Mouse (Mus musculus): Measurements from ENCODE around the gene Dusp16.
"Not testable (repeated sequence)": the region's sequence is repeated elsewhere in the genome, so short reads cannot be mapped to it uniquely, and the experiment has no call there.

Gene Dusp16

GRCm38 (mm10) chr6:134696554-134696953 is 95.9 kb downstream of the Dusp16 start:
- DNase-seq (ENCODE audit: low spot score in 2 of 2): no peak

DNA sequence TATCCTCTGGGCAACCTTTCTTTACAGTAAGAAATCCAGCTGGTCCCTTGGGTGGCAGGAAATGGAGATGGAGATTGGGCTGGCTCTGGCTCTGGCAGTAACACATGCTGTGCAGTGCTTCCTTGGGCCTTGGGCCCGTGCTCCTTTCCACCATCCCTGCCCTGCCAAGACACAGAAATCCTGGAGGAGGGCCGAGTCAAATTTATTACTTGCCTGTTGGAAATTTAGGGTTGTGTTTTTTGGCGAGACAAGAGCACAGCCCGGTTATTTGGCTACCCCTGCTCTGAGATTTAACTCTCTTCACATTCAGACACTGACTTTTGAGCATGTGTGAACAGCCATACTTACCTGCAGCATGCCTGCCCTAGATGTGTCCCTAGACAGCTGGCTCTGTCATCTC is 96.3 kb downstream of the Dusp16 start:
- no peak for DNase-seq (ENCODE audit: low spot score in 2 of 2)

- DNase-seq (ENCODE audit: low spot score in 2 of 2): no peak
Observed at GRCm38 (mm10) chr6:134695625-134696024, 96.8 kb downstream of the Dusp16 start.

GRCm38 (mm10) chr6:134694988-134695387 is 97.4 kb downstream of the Dusp16 start:
- no peak for DNase-seq (ENCODE audit: low spot score in 2 of 2)

DNA sequence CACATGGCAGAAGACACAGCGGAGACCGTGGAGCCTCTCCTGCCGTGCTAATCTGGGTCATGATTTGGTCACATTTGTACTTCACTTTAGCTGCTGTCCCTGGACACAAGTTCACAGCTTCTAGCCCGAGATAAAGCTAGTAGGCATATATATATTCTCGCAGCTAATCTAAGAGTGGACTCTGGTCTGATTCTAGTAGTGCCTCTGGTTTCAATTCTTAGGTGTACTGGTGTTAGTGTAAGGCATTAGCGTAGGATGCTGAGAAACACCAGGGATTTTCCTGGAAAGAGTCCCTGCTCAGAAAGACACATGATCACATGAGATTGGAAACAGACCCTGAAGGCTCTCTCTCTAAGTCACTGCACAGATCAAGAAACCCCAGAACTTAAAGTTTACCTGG is 97.9 kb downstream of the Dusp16 start:
- DNase-seq (ENCODE audit: low spot score in 2 of 2): no peak

DNA sequence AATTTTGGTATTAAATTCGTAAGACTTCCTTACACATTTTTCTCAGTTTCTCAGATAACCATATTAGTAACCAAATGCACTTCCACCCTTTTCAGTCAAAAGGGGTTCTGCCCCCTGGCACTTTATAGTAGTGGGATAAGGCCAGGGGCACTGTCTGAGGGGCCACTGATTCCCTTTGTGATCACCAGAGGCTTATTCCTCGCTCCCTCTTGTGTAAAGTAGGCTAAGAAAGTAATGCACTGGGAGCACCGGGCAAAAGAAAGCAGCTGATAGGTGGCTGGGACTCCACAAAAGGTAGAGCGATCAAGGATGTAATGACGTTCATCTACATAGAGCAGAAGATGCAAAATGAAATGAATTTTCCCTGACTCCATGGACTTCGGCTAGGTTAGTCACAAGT is 106.9 kb downstream of the Dusp16 start:
- no peak for DNase-seq (ENCODE audit: low spot score in 2 of 2)

DNA sequence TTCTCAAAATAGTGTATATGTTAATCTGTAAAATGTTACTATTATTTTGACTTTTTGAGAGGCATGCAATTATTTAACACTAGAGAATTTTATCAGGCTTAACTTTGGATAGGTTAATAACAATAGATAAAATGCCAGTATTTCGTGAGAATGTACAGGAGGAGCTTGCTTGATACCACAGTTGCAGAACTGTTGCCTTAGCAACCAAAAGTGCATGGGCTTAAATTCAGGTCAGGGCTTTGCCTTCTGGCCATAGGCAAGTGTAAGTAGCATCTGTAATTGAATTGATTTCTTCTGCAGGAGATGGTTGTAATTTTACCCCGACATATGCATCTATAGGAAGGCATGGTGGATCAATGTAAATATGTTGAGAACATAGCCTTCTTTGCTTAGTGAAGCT is 107.4 kb downstream of the Dusp16 start:
- DNase-seq (ENCODE audit: low spot score in 2 of 2): no peak

- DNase-seq (ENCODE audit: low spot score in 2 of 2): no peak
Observed at GRCm38 (mm10) chr6:134684354-134684915, 108.0 kb downstream of the Dusp16 start.

- DNase-seq (ENCODE audit: low spot score in 2 of 2): not testable (repeated sequence)
Observed at GRCm38 (mm10) chr6:134679330-134679729, 113.1 kb downstream of the Dusp16 start.

DNA sequence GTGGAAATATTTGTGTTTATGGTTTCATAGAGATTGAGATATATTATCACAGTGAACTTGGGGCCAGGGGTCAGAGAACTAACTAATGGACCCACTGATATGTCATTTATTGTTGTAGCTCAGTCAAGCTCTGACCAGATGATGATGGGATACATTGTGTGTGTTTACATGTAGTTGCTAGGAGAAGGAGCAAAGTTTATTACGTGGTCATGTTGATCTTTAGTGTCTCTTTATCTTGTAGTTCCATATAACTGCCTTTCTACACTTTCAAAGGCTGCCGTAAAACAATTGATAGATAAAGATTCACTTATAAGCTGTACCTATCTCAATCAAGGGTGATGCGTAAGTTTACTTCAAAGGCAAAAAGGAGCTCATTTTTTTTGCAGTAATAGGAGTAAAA is 114.4 kb downstream of the Dusp16 start:
- DNase-seq (ENCODE audit: low spot score in 2 of 2): no peak

DNA sequence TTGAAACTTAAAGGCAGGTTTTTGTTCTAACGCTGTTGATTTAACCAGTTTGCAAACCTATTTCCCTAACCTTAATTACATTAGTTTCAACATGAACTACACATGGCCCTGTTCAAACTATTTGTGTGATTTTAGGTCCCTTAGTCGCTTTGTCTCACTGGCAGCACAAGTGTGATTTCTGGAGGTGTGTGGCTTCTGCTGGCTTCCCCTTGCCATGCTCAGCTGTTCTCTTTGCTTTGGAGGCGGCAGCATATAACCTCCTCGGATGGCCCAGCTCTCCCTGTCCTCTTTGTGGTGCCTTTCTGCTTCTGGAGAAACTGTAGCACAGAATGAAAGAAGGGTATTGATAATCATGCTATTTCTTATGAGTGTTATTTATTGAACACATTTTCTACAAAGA is 114.9 kb downstream of the Dusp16 start:
- DNase-seq (ENCODE audit: low spot score in 2 of 2): no peak

- not testable (repeated sequence) for DNase-seq (ENCODE audit: low spot score in 2 of 2)
Observed at GRCm38 (mm10) chr6:134673712-134674111, 118.7 kb downstream of the Dusp16 start.

GRCm38 (mm10) chr6:134670881-134671411 is 121.5 kb downstream of the Dusp16 start:
- no peak for DNase-seq (ENCODE audit: low spot score in 2 of 2)

- DNase-seq (ENCODE audit: low spot score in 2 of 2): no peak
Observed at GRCm38 (mm10) chr6:134669179-134669865, 123.1 kb downstream of the Dusp16 start.

- no peak for DNase-seq (ENCODE audit: low spot score in 2 of 2)
Observed at GRCm38 (mm10) chr6:134668519-134668918, 123.9 kb downstream of the Dusp16 start.

DNA sequence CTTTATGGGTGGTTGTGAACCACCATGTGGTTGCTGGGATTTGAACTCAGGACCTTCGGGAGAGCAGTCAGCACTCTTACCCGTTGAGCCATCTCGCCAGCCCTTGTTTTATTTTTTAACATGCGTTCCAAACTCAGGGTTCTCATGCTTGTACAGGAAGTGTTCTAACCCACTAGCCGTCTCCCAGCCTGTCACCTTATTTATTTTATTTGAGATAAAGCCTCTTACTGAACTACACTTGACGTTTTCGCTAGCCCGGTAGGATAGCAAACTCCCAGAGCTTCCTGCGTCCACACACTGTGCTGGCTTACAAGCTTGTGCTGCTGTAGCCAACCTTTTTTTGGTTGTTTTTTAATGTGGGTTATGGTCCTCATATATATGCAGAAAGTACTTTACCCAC is 126.6 kb downstream of the Dusp16 start:
- no peak for DNase-seq (ENCODE audit: low spot score in 2 of 2)
